9 mouse cellular contexts compared by ENCODE assay signal in genomic region chr11:52421053-52421778, GRCm38 (mm10). TPM values are rescaled to one million over a fixed set of nuclear protein-coding genes. Genes with fewer than 3 reads are reported as not detected.
DNase-seq lines count a peak whose midpoint lies in the region; ATAC-seq and TF ChIP-seq lines count a peak whose summit lies in the region.
"Had no signal": no experiment of that assay in that cellular context is flagged by ENCODE, and none has a peak within 500 bp of the region (broad histone marks: within the 10 kb centered on the region; RNA-seq: fewer than 3 reads in every experiment).

No protein-coding gene starts in this region.

- no peaks in the 10 kb centered on the region for H3K4me1 ChIP-seq in heart, adult 2 months (ENCODE audit: control insufficient read depth, insufficient read depth, low read length)
- H3K4me1 ChIP-seq in heart, embryonic 10.5 days: peaks cover 2% of the 10 kb centered on the region; the same call in 1 of the 2 replicates
- no peaks in the 10 kb centered on the region for H3K4me1 ChIP-seq in hindbrain, embryonic 16.5 days (ENCODE audit: control insufficient read depth, insufficient read depth, low read depth, low read length)

- peak; percentile 84 for TF ChIP-seq CTCF in heart, adult 2 months (IDR thresholded peaks at IDR 0.05)

- no peak overlapping the region for H3K4me3 ChIP-seq in heart, adult 2 months
- no peak overlapping the region for H3K4me3 ChIP-seq in heart, embryonic 10.5 days
- no peak overlapping the region for H3K4me3 ChIP-seq in hindbrain, embryonic 16.5 days (ENCODE audit: low read length)
- H3K4me3 ChIP-seq: limb, embryonic 15.5 days had no signal

- peak; percentile 9 to 52 for DNase-seq in heart, adult 2 months
- no peak for DNase-seq in heart, embryonic 10.5 days (ENCODE audit: low spot score)
- peak; percentile 80 for DNase-seq in ZHBTc4 (ENCODE audit: low read depth, low spot score)
- DNase-seq in embryo, embryonic 11 days: peak; percentile 76
- peak; percentile 83 to 84 for DNase-seq in layer of hippocampus, postnatal 10 days (ENCODE audit: low spot score in 2 of 2)
- peak; percentile 15 for DNase-seq in spleen, adult 12 weeks (ENCODE audit: low spot score)

- intact Hi-C loops in heart, adult 2 months (cut with DNase I): loop anchor here (1.0 to 10.0 kb wide), 4 partner anchors 344 to 834 kb away; partner anchors contain the start of gene Fstl4

- H3K79me2 ChIP-seq in heart, adult 2 months (replicated peaks; ENCODE audit: control insufficient read depth, insufficient read depth, low read length): no peaks in the 10 kb centered on the region

- H3K27ac ChIP-seq in heart, adult 2 months: no peak overlapping the region
- H3K27ac ChIP-seq in heart, embryonic 10.5 days: no peak overlapping the region
- H3K27ac ChIP-seq in hindbrain, embryonic 16.5 days (ENCODE audit: low read depth, low read length): no peak overlapping the region
- H3K27ac ChIP-seq: limb, embryonic 15.5 days had no signal

- 0 out of 2 replicates have a peak, but pooled peaks have one; percentile 42 for ATAC-seq in hindbrain, embryonic 16.5 days
- ATAC-seq in megakaryocyte progenitor cell, adult 5-6 weeks (replicated peaks; ENCODE audit: poor library complexity): peak; percentile 64; the same call in 1 of the 2 replicates

- no peak for TF ChIP-seq EP300 in heart, adult 2 months (IDR thresholded peaks at IDR 0.05; ENCODE audit: insufficient read depth, low read depth, low read length)

- TF ChIP-seq POLR2A in heart, adult 2 months (IDR thresholded peaks at IDR 0.05; ENCODE audit: insufficient read depth, low read depth, low read length): no peak

- H3K36me3 ChIP-seq in heart, adult 2 months (ENCODE audit: control insufficient read depth, insufficient read depth, low read length): no peaks in the 10 kb centered on the region
- H3K36me3 ChIP-seq in heart, embryonic 10.5 days: no peaks in the 10 kb centered on the region
- no peaks in the 10 kb centered on the region for H3K36me3 ChIP-seq in hindbrain, embryonic 16.5 days (ENCODE audit: control insufficient read depth, insufficient read depth, low read length)
- H3K36me3 ChIP-seq: limb, embryonic 15.5 days had no signal

- no peaks in the 10 kb centered on the region for H3K9me3 ChIP-seq in heart, embryonic 10.5 days
- no peaks in the 10 kb centered on the region for H3K9me3 ChIP-seq in hindbrain, embryonic 16.5 days (ENCODE audit: control insufficient read depth, low read length)
- H3K9me3 ChIP-seq: limb, embryonic 15.5 days had no signal

- no peaks in the 10 kb centered on the region for H3K27me3 ChIP-seq in heart, adult 2 months (ENCODE audit: control insufficient read depth, insufficient read depth, low read length)
- no peaks in the 10 kb centered on the region for H3K27me3 ChIP-seq in heart, embryonic 10.5 days (ENCODE audit: insufficient read depth, poor library complexity, severe bottlenecking)
- H3K27me3 ChIP-seq in hindbrain, embryonic 16.5 days (replicated peaks; ENCODE audit: control insufficient read depth, insufficient read depth, low read length): peaks cover 2% of the 10 kb centered on the region; the same call in 1 of the 2 replicates
- H3K27me3 ChIP-seq: limb, embryonic 15.5 days had no signal

- H3K4me2 ChIP-seq in hindbrain, embryonic 16.5 days (ENCODE audit: low read length): no peak overlapping the region
- H3K4me2 ChIP-seq: limb, embryonic 15.5 days had no signal

- H3K9ac ChIP-seq in heart, adult 2 months (ENCODE audit: low read depth, low read length): no peak overlapping the region
- H3K9ac ChIP-seq in hindbrain, embryonic 16.5 days (ENCODE audit: low read depth, low read length): no peak overlapping the region
- H3K9ac ChIP-seq: limb, embryonic 15.5 days had no signal

- whole genome bisulfite sequencing in heart, adult 2 months: 33% methylated on average over 12 of the region's 12 CpGs
- WGBS in heart, embryonic 10.5 days: 39% methylated on average over 12 of the region's 12 CpGs
- 33% methylated on average over 12 of the region's 12 CpGs for whole genome bisulfite sequencing in hindbrain, embryonic 16.5 days

RNA-seq across cellular contexts. Expression of gene 9530068E07Rik, which starts 25.0 kb away (rescaled TPM):
- total RNA-seq in heart, adult 2 months (2021): 10 to 100 TPM; 71.1 to 73.9 TPM
- polyA plus RNA-seq in heart, adult 2 months (2012; rRNA removed): 96.3 and 140 TPM in 2 replicates
- polyA plus RNA-seq in heart, embryonic 10.5 days (2016; fragmentation: Nextera tagmentation; extraction: Ambion mirVana): 201 and 225 TPM in 2 replicates
- 136 and 145 TPM in 2 replicates for polyA plus RNA-seq in hindbrain, embryonic 16.5 days (2015; fragmentation: Nextera tagmentation; extraction: Ambion mirVana)
- total RNA-seq in layer of hippocampus, postnatal 10 days (2021): 10 to 100 TPM; 78.7 to 81.4 TPM
- 132 and 143 TPM in 2 replicates for total RNA-seq in megakaryocyte progenitor cell, adult 5-6 weeks (2015)
- 79.5 and 86.6 TPM in 2 replicates for total RNA-seq in megakaryocyte progenitor cell, adult 5-6 weeks (2017)
